Mouse (Mus musculus): ENCODE results near the gene Lrr1. TPM values are rescaled to one million over a fixed set of nuclear protein-coding genes. Genes with fewer than 3 reads are reported as not detected.

The Lrr1 gene
- total RNA-seq, 1 experiment: 10.4 TPM

DNA sequence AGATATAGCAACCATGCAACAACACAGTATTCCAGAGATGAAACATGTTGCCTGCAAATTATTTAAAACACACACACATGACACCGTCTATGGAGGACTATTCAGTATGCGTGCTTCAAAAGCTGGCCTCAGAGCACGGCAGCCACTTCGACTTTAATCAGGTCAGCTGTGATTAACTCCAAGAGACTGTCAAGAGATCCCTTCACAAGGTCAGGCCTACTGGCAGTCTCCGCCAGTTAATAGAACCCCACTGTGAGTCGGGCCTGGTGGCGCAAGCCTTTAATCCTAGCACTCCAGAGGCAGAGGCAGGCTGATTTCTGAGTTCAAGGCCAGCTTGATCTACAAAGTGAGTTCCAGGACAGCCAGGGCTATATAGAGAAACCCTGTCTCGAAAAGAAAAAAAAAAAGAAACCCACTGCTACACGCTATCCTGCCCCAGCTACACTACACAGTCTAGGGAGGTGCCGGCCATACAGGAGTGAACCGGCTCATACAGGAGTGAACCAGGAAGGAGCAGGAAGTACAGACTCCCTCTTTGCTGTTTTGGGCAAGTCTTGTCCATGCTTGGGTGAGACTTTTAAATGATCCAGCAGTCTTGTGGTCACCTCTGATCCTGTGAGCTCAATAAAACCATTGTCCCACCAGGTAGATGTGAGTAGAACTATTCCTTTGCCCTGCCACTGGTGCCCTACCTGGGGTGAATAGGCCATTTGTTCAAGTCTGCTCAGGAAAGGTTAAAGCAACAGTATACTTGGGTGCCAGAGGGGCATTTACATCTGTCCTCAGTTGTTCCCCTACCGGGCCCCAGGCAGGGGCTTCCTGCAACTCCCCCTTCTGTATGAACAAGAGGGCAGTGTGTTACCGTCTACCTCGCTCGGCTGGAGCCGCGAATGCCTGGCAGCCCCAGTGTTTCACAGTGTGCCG lies 41.7 kb downstream of the Lrr1 start:
- H3K36me3 ChIP-seq (ENCODE audit: control insufficient read depth, insufficient read depth, low read length, poor library complexity, severe bottlenecking): peaks cover 31% of the 10 kb centered on the region
- peak; percentile 73 for DNase-seq (ENCODE audit: low read depth, low spot score)
- in situ Hi-C loops (cut with MboI; ENCODE audit: low sequenced_read_pairs in 2 of 2, unreplicated experiment in 2 of 2): no loop called here

DNA sequence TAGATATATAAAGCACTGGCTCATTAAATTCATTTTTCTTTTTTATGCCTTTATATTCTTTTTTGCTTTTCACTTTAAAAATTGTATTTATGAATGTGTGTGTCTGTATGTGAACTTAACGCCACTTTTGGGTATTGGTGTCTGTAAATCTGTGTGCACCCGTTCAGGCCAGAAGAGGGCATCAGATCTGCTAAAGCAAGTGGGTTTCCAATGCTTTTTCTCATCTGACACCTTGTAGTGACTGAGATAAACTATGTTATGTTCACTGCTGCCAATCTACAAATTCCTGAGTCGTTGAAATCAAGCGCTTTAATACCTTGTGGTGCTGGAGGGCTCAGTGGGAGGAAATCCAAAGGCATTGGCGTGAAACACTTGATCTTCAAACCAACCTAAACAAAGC lies 42.4 kb downstream of the Lrr1 start:
- peaks cover 32% of the 10 kb centered on the region for H3K36me3 ChIP-seq (ENCODE audit: control insufficient read depth, insufficient read depth, low read length, poor library complexity, severe bottlenecking)
- H3K4me3 ChIP-seq (ENCODE audit: insufficient read depth in 1 of 2, low read depth in 1 of 2, low read length in 2 of 2, poor library complexity in 1 of 2, severe bottlenecking in 1 of 2): no peak overlapping the region
- in situ Hi-C loops (cut with MboI; ENCODE audit: low sequenced_read_pairs in 2 of 2, unreplicated experiment in 2 of 2): no loop called here
- no peak for TF ChIP-seq ZNF384 (IDR thresholded peaks at IDR 0.05; ENCODE audit: low read depth, low read length)
- TF ChIP-seq MAFK (IDR thresholded peaks at IDR 0.05; ENCODE audit: insufficient read depth, low read depth, low read length): no peak
- no peak for TF ChIP-seq HCFC1 (IDR thresholded peaks at IDR 0.05; ENCODE audit: borderline replicate concordance, insufficient read depth, low read length)
- no peak for TF ChIP-seq CHD2 (IDR thresholded peaks at IDR 0.05; ENCODE audit: low read depth, low read length)
- TF ChIP-seq ZC3H11A (IDR thresholded peaks at IDR 0.05; ENCODE audit: borderline replicate concordance, low read depth, low read length): no peak
- H3K27ac ChIP-seq (ENCODE audit: insufficient read depth, low read depth, low read length, poor library complexity, severe bottlenecking): no peak overlapping the region; the same call in 1 of the 2 replicates
- no peak overlapping the region for H3K9ac ChIP-seq (ENCODE audit: insufficient read depth, low read depth, low read length, poor library complexity, severe bottlenecking)
- peaks cover 4 to 6% of the 10 kb centered on the region in 2 experiments; a peak in 1 of 4 replicates for H3K4me1 ChIP-seq (ENCODE audit: control insufficient read depth in 2 of 2, insufficient read depth in 2 of 2, low read length in 2 of 2, poor library complexity in 1 of 2)
- no peaks in the 10 kb centered on the region for H3K9me3 ChIP-seq (ENCODE audit: control insufficient read depth, insufficient read depth, low read depth, low read length)
- no peak for DNase-seq (ENCODE audit: low read depth, low spot score)

More for the DNA sequence above, 41.7 kb downstream of the Lrr1 start:
- H3K4me1 ChIP-seq (ENCODE audit: control insufficient read depth in 2 of 2, insufficient read depth in 2 of 2, low read length in 2 of 2, poor library complexity in 1 of 2): peaks cover 4 to 6% of the 10 kb centered on the region in 2 experiments; a peak in 1 of 4 replicates
- H3K9me3 ChIP-seq (ENCODE audit: control insufficient read depth, insufficient read depth, low read depth, low read length): no peaks in the 10 kb centered on the region
- H3K9ac ChIP-seq (ENCODE audit: insufficient read depth, low read depth, low read length, poor library complexity, severe bottlenecking): peak overlapping the region; percentile 64
- H3K4me3 ChIP-seq (ENCODE audit: insufficient read depth in 1 of 2, low read depth in 1 of 2, low read length in 2 of 2, poor library complexity in 1 of 2, severe bottlenecking in 1 of 2): peak overlapping the region in 1 of 2 experiments; percentile 7; a peak in 2 of 4 replicates
- H3K27ac ChIP-seq (ENCODE audit: insufficient read depth, low read depth, low read length, poor library complexity, severe bottlenecking): peak overlapping the region; percentile 86
- no peak for TF ChIP-seq MAFK (IDR thresholded peaks at IDR 0.05; ENCODE audit: insufficient read depth, low read depth, low read length)
- TF ChIP-seq ZNF384 (IDR thresholded peaks at IDR 0.05; ENCODE audit: low read depth, low read length): peak; percentile 46; the same call in 1 of the 2 replicates
- TF ChIP-seq HCFC1 (IDR thresholded peaks at IDR 0.05; ENCODE audit: borderline replicate concordance, insufficient read depth, low read length): no peak

DNA sequence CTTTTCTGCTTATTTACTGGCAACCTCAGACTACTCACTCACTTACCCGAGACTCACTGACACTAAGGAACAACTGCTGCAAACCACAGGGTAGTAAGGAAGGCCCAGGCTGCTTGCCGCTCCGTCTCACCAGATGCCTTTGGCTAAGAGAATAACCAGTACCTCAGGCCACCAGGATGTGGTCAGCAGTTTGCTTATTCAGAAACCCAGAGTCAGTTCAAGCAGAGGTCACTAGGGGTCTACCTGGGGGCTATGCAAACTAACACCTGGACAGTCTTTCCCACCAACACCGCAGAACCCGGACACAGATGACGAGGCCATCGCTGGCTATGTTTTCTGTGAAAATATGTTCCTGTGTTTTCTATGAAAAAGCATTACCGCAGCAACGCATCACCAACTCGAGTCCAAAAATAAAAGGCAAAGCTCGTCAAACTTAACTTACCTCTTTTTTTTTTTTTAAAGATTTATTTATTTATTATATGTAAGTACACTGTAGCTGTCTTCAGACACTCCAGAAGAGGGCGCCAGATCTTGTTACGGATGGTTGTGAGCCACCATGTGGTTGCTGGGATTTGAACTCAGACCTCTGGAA lies 44.7 kb downstream of the Lrr1 start:
- no peak for DNase-seq (ENCODE audit: low read depth, low spot score)
- no peak overlapping the region for H3K27ac ChIP-seq (ENCODE audit: insufficient read depth, low read depth, low read length, poor library complexity, severe bottlenecking)
- TF ChIP-seq ZNF384 (IDR thresholded peaks at IDR 0.05; ENCODE audit: low read depth, low read length): peak; percentile 68
- no peak for TF ChIP-seq MAFK (IDR thresholded peaks at IDR 0.05; ENCODE audit: insufficient read depth, low read depth, low read length)
- peaks cover 34% of the 10 kb centered on the region for H3K36me3 ChIP-seq (ENCODE audit: control insufficient read depth, insufficient read depth, low read length, poor library complexity, severe bottlenecking)
- H3K4me1 ChIP-seq (ENCODE audit: control insufficient read depth in 2 of 2, insufficient read depth in 2 of 2, low read length in 2 of 2, poor library complexity in 1 of 2): peaks cover 4% of the 10 kb centered on the region in 2 experiments; a peak in 1 of 4 replicates
- H3K4me3 ChIP-seq (ENCODE audit: insufficient read depth in 1 of 2, low read depth in 1 of 2, low read length in 2 of 2, poor library complexity in 1 of 2, severe bottlenecking in 1 of 2): no peak overlapping the region
- no peak overlapping the region for H3K9ac ChIP-seq (ENCODE audit: insufficient read depth, low read depth, low read length, poor library complexity, severe bottlenecking)
- no peaks in the 10 kb centered on the region for H3K9me3 ChIP-seq (ENCODE audit: control insufficient read depth, insufficient read depth, low read depth, low read length)
- in situ Hi-C loops (cut with MboI; ENCODE audit: low sequenced_read_pairs in 2 of 2, unreplicated experiment in 2 of 2): no loop called here

DNA sequence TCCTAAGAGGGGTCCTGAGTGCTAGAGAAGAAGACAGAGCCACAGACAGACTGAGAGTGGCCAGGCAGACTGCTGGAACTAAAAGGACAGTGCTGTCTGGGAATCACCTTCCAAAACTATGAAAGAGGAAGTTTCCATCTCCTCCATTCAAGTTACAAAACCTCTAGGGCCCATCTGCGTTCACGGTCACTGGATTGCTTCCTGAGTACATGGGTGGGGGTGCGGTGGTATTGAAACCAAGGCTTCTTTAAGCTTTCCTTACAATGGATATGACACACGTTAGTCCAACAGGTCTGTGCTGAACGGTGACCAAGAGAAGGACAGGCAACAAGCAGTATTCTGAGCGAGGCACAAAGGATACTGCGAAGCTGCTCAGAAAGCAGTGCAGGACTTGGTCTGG lies 45.8 kb downstream of the Lrr1 start:
- Histone ChIP-seq H3K27ac (ENCODE audit: insufficient read depth, low read depth, low read length, poor library complexity, severe bottlenecking) (no peak overlapping the region), H3K9me3 (ENCODE audit: control insufficient read depth, insufficient read depth, low read depth, low read length) (no peaks in the 10 kb centered on the region), H3K9ac (ENCODE audit: insufficient read depth, low read depth, low read length, poor library complexity, severe bottlenecking) (no peak overlapping the region), H3K36me3 (ENCODE audit: control insufficient read depth, insufficient read depth, low read length, poor library complexity, severe bottlenecking) (peaks cover 37% of the 10 kb centered on the region), H3K4me1 (ENCODE audit: control insufficient read depth in 2 of 2, insufficient read depth in 2 of 2, low read length in 2 of 2, poor library complexity in 1 of 2) (peaks cover 4% of the 10 kb centered on the region in 2 experiments; a peak in 1 of 4 replicates), H3K4me3 (ENCODE audit: insufficient read depth in 1 of 2, low read depth in 1 of 2, low read length in 2 of 2, poor library complexity in 1 of 2, severe bottlenecking in 1 of 2) (no peak overlapping the region)
- no peak for DNase-seq (ENCODE audit: low read depth, low spot score)
- TF ChIP-seq ZC3H11A (IDR thresholded peaks at IDR 0.05; ENCODE audit: borderline replicate concordance, low read depth, low read length) (no peak), ZNF384 (IDR thresholded peaks at IDR 0.05; ENCODE audit: low read depth, low read length) (no peak), CHD2 (IDR thresholded peaks at IDR 0.05; ENCODE audit: low read depth, low read length) (no peak), MAFK (IDR thresholded peaks at IDR 0.05; ENCODE audit: insufficient read depth, low read depth, low read length) (no peak), HCFC1 (IDR thresholded peaks at IDR 0.05; ENCODE audit: borderline replicate concordance, insufficient read depth, low read length) (no peak)
- in situ Hi-C loops (cut with MboI; ENCODE audit: low sequenced_read_pairs in 2 of 2, unreplicated experiment in 2 of 2): no loop called here
